Mouse (Mus musculus): ENCODE measurements around the gene Ccdc107. TPM values are rescaled to one million over a fixed set of nuclear protein-coding genes. Genes with fewer than 3 reads are reported as not detected.
A peak's percentile ranks its signal among the peaks of the same experiment; 100 is the strongest.

Gene Ccdc107
- 76.5 and 85.8 TPM in 2 replicates for polyA plus RNA-seq (2014; fragmentation: Nextera tagmentation; extraction: Ambion mirVana)

- Histone ChIP-seq H3K9ac (ENCODE audit: low read length) (peak within 1 kb of the TSS; percentile 92), H3K4me3 (ENCODE audit: control insufficient read depth in 1 of 2, insufficient read depth in 1 of 2, low read depth in 1 of 2, low read length in 2 of 2) (peak within 1 kb of the TSS; percentile 78 to 81), H3K4me1 (ENCODE audit: control insufficient read depth in 2 of 2, insufficient read depth in 2 of 2, low read length in 2 of 2) (peaks cover 13 to 32% of the 10 kb centered on the region in 2 experiments), H3K4me2 (ENCODE audit: low read length) (peak within 1 kb of the TSS; percentile 85), H3K36me3 (ENCODE audit: control insufficient read depth, insufficient read depth, low read length) (peaks cover 25% of the 10 kb centered on the region), H3K27me3 (ENCODE audit: control insufficient read depth, insufficient read depth, low read length) (no peaks in the 10 kb centered on the region), H3K27ac (replicated peaks in 1 of 2; ENCODE audit: control insufficient read depth in 1 of 2, insufficient read depth in 1 of 2, low read depth in 2 of 2, low read length in 2 of 2) (peak within 1 kb of the TSS; percentile 79 to 90), H3K9me3 (ENCODE audit: control insufficient read depth, low read length) (no peaks in the 10 kb centered on the region)
- under 1% methylated on average over 25 of the region's 25 CpGs for WGBS
- ATAC-seq (ENCODE audit: insufficient number of reproducible peaks, insufficient read depth, low FRiP score, low read depth) = peak; percentile 94
These were observed at the start of gene Ccdc107 for GRCm38 (mm10) chr4:43492821-43493185. Gene Ccdc107, plus strand, starts transcription at chr4:43492900.

GRCm38 (mm10) chr4:43443511-43443910 lies 49.2 kb upstream of the Ccdc107 start:
- H3K4me1 ChIP-seq (ENCODE audit: control insufficient read depth in 2 of 2, insufficient read depth in 2 of 2, low read length in 2 of 2) = peaks cover 5 to 10% of the 10 kb centered on the region in 2 experiments; a peak in 3 of 4 replicates
- no peaks in the 10 kb centered on the region for H3K27me3 ChIP-seq (ENCODE audit: control insufficient read depth, insufficient read depth, low read length)
- peak overlapping the region; percentile 95 for H3K9ac ChIP-seq (ENCODE audit: low read length)
- peak overlapping the region in 1 of 2 experiments; percentile 95; a peak in 2 of 4 replicates for H3K27ac ChIP-seq (replicated peaks in 1 of 2; ENCODE audit: control insufficient read depth in 1 of 2, insufficient read depth in 1 of 2, low read depth in 2 of 2, low read length in 2 of 2)
- peak overlapping the region; percentile 87 for H3K4me2 ChIP-seq (ENCODE audit: low read length)
- under 1% methylated on average over 27 of the region's 28 CpGs for WGBS
- 0 out of 2 replicates have a peak, but pooled peaks have one; percentile 4 for ATAC-seq (ENCODE audit: insufficient number of reproducible peaks, insufficient read depth, low FRiP score, low read depth)
- peaks cover 37% of the 10 kb centered on the region for H3K36me3 ChIP-seq (ENCODE audit: control insufficient read depth, insufficient read depth, low read length)
- peak overlapping the region; percentile 91 to 94 for H3K4me3 ChIP-seq (ENCODE audit: control insufficient read depth in 1 of 2, insufficient read depth in 1 of 2, low read depth in 1 of 2, low read length in 2 of 2)
- no peaks in the 10 kb centered on the region for H3K9me3 ChIP-seq (ENCODE audit: control insufficient read depth, low read length)

- ATAC-seq (ENCODE audit: insufficient number of reproducible peaks, insufficient read depth, low FRiP score, low read depth) = no peak
- peaks cover 7 to 10% of the 10 kb centered on the region in 2 experiments; a peak in 3 of 4 replicates for H3K4me1 ChIP-seq (ENCODE audit: control insufficient read depth in 2 of 2, insufficient read depth in 2 of 2, low read length in 2 of 2)
- WGBS = 93% methylated on average over 13 of the region's 13 CpGs
- H3K4me2 ChIP-seq (ENCODE audit: low read length) = no peak overlapping the region
- no peaks in the 10 kb centered on the region for H3K9me3 ChIP-seq (ENCODE audit: control insufficient read depth, low read length)
- peaks cover 37% of the 10 kb centered on the region for H3K36me3 ChIP-seq (ENCODE audit: control insufficient read depth, insufficient read depth, low read length)
- no peak overlapping the region for H3K9ac ChIP-seq (ENCODE audit: low read length)
- H3K4me3 ChIP-seq (ENCODE audit: control insufficient read depth in 1 of 2, insufficient read depth in 1 of 2, low read depth in 1 of 2, low read length in 2 of 2) = no peak overlapping the region
- peaks cover 10% of the 10 kb centered on the region for H3K27me3 ChIP-seq (ENCODE audit: control insufficient read depth, insufficient read depth, low read length)
- no peak overlapping the region for H3K27ac ChIP-seq (replicated peaks in 1 of 2; ENCODE audit: control insufficient read depth in 1 of 2, insufficient read depth in 1 of 2, low read depth in 2 of 2, low read length in 2 of 2)
These were observed 45.4 kb upstream of the Ccdc107 start for GRCm38 (mm10) chr4:43447251-43447650.

GRCm38 (mm10) chr4:43448554-43448953 lies 44.1 kb upstream of the Ccdc107 start:
- Histone ChIP-seq H3K27ac (replicated peaks in 1 of 2; ENCODE audit: control insufficient read depth in 1 of 2, insufficient read depth in 1 of 2, low read depth in 2 of 2, low read length in 2 of 2) (no peak overlapping the region), H3K4me1 (ENCODE audit: control insufficient read depth in 2 of 2, insufficient read depth in 2 of 2, low read length in 2 of 2) (peaks cover 8 to 15% of the 10 kb centered on the region in 2 experiments; a peak in 3 of 4 replicates), H3K4me3 (ENCODE audit: control insufficient read depth in 1 of 2, insufficient read depth in 1 of 2, low read depth in 1 of 2, low read length in 2 of 2) (no peak overlapping the region), H3K9me3 (ENCODE audit: control insufficient read depth, low read length) (no peaks in the 10 kb centered on the region), H3K4me2 (ENCODE audit: low read length) (no peak overlapping the region), H3K9ac (ENCODE audit: low read length) (no peak overlapping the region), H3K27me3 (ENCODE audit: control insufficient read depth, insufficient read depth, low read length) (peaks cover 23% of the 10 kb centered on the region), H3K36me3 (ENCODE audit: control insufficient read depth, insufficient read depth, low read length) (peaks cover 37% of the 10 kb centered on the region)
- 91% methylated on average over 3 of the region's 3 CpGs for WGBS
- ATAC-seq (ENCODE audit: insufficient number of reproducible peaks, insufficient read depth, low FRiP score, low read depth) = no peak

- no peak overlapping the region for H3K4me3 ChIP-seq (ENCODE audit: control insufficient read depth in 1 of 2, insufficient read depth in 1 of 2, low read depth in 1 of 2, low read length in 2 of 2)
- no peak overlapping the region for H3K4me2 ChIP-seq (ENCODE audit: low read length)
- no peak overlapping the region for H3K27ac ChIP-seq (replicated peaks in 1 of 2; ENCODE audit: control insufficient read depth in 1 of 2, insufficient read depth in 1 of 2, low read depth in 2 of 2, low read length in 2 of 2)
- ATAC-seq (ENCODE audit: insufficient number of reproducible peaks, insufficient read depth, low FRiP score, low read depth) = no peak
- H3K4me1 ChIP-seq (ENCODE audit: control insufficient read depth in 2 of 2, insufficient read depth in 2 of 2, low read length in 2 of 2) = peaks cover 13 to 17% of the 10 kb centered on the region in 2 experiments; a peak in 3 of 4 replicates
- no peak overlapping the region for H3K9ac ChIP-seq (ENCODE audit: low read length)
- WGBS = 42% methylated on average over 11 of the region's 11 CpGs
- peaks cover 45% of the 10 kb centered on the region for H3K27me3 ChIP-seq (ENCODE audit: control insufficient read depth, insufficient read depth, low read length)
- H3K36me3 ChIP-seq (ENCODE audit: control insufficient read depth, insufficient read depth, low read length) = peaks cover 10% of the 10 kb centered on the region
- H3K9me3 ChIP-seq (ENCODE audit: control insufficient read depth, low read length) = no peaks in the 10 kb centered on the region
These were observed 40.4 kb upstream of the Ccdc107 start for GRCm38 (mm10) chr4:43452315-43452714.

GRCm38 (mm10) chr4:43453413-43453812 lies 39.3 kb upstream of the Ccdc107 start:
- Histone ChIP-seq H3K9ac (ENCODE audit: low read length) (peak overlapping the region; percentile 54), H3K36me3 (ENCODE audit: control insufficient read depth, insufficient read depth, low read length) (no peaks in the 10 kb centered on the region), H3K4me3 (ENCODE audit: control insufficient read depth in 1 of 2, insufficient read depth in 1 of 2, low read depth in 1 of 2, low read length in 2 of 2) (peak overlapping the region; percentile 14 to 27; a peak in 3 of 4 replicates), H3K4me2 (ENCODE audit: low read length) (peak overlapping the region; percentile 62), H3K27me3 (ENCODE audit: control insufficient read depth, insufficient read depth, low read length) (peaks cover 45% of the 10 kb centered on the region), H3K27ac (replicated peaks in 1 of 2; ENCODE audit: control insufficient read depth in 1 of 2, insufficient read depth in 1 of 2, low read depth in 2 of 2, low read length in 2 of 2) (no peak overlapping the region), H3K9me3 (ENCODE audit: control insufficient read depth, low read length) (no peaks in the 10 kb centered on the region), H3K4me1 (ENCODE audit: control insufficient read depth in 2 of 2, insufficient read depth in 2 of 2, low read length in 2 of 2) (peaks cover 14 to 18% of the 10 kb centered on the region in 2 experiments; a peak in 3 of 4 replicates)
- WGBS = 1% methylated on average over 18 of the region's 18 CpGs
- no peak for ATAC-seq (ENCODE audit: insufficient number of reproducible peaks, insufficient read depth, low FRiP score, low read depth)

GRCm38 (mm10) chr4:43454041-43454836 lies 38.5 kb upstream of the Ccdc107 start, which contains the start of gene Cd72:
Gene Cd72, minus strand, starts transcription at chr4:43454628.
- Histone ChIP-seq H3K4me1 (ENCODE audit: control insufficient read depth in 2 of 2, insufficient read depth in 2 of 2, low read length in 2 of 2) (peaks cover 14 to 18% of the 10 kb centered on the region in 2 experiments; a peak in 3 of 4 replicates), H3K9ac (ENCODE audit: low read length) (peak within 1 kb of the TSS; percentile 54), H3K27ac (replicated peaks in 1 of 2; ENCODE audit: control insufficient read depth in 1 of 2, insufficient read depth in 1 of 2, low read depth in 2 of 2, low read length in 2 of 2) (no peak within 1 kb of the TSS), H3K27me3 (ENCODE audit: control insufficient read depth, insufficient read depth, low read length) (peaks cover 45% of the 10 kb centered on the region), H3K4me3 (ENCODE audit: control insufficient read depth in 1 of 2, insufficient read depth in 1 of 2, low read depth in 1 of 2, low read length in 2 of 2) (peak within 1 kb of the TSS; percentile 14 to 27; a peak in 3 of 4 replicates), H3K36me3 (ENCODE audit: control insufficient read depth, insufficient read depth, low read length) (no peaks in the 10 kb centered on the region), H3K9me3 (ENCODE audit: control insufficient read depth, low read length) (no peaks in the 10 kb centered on the region), H3K4me2 (ENCODE audit: low read length) (peak within 1 kb of the TSS; percentile 62)
- 29% methylated on average over 20 of the region's 20 CpGs for WGBS
- ATAC-seq (ENCODE audit: insufficient number of reproducible peaks, insufficient read depth, low FRiP score, low read depth) = no peak

Data from heart, embryonic 14.5 days (tissue).